Mouse (Mus musculus) kidney, adult 2 months (tissue): ENCODE measurements around the gene Zp3. TPM values are rescaled to one million over a fixed set of nuclear protein-coding genes. Genes with fewer than 3 reads are reported as not detected.

Experiments
- DNase-seq: peaks from one replicate; pipeline ENCODE4 v3.0.0; 2021
- H3K27ac ChIP-seq: fragments of 200-500 bp; 2 replicates; pipeline ENCODE4 v1.5.1; 2012; ENCODE audit warnings: low read depth, low read length, control low read depth, inconsistent platforms; ENCODE audit not compliant: insufficient read depth
- H3K27me3 ChIP-seq: fragments of 200-500 bp; replicated peaks from 2 replicates; pipeline ENCODE4 v1.6.1; 2012; ENCODE audit warnings: mild to moderate bottlenecking, moderate library complexity, low read length, inconsistent platforms; ENCODE audit not compliant: control insufficient read depth, insufficient read depth
- H3K36me3 ChIP-seq: fragments of 200-500 bp; 2 replicates; pipeline ENCODE4 v1.6.1; 2012; ENCODE audit warnings: mild to moderate bottlenecking, moderate library complexity, low read length, inconsistent platforms; ENCODE audit not compliant: control insufficient read depth, insufficient read depth
- H3K4me1 ChIP-seq: fragments of 200-500 bp; 2 replicates; pipeline ENCODE4 v1.6.1; 2011; ENCODE audit warnings: low read length; ENCODE audit not compliant: control insufficient read depth, insufficient read depth
- H3K4me3 ChIP-seq: fragments of 200-500 bp; 2 replicates; pipeline ENCODE4 v1.5.1; 2011; ENCODE audit warnings: mild to moderate bottlenecking, low read depth, low read length, control low read depth; ENCODE audit not compliant: insufficient read depth
- CTCF ChIP-seq: fragments of 200-500 bp; conservative IDR thresholded peaks from 2 replicates; pipeline ENCODE4 v1.5.1; 2011; ENCODE audit warnings: low read depth, mild to moderate bottlenecking, control low read depth, low read length, moderate library complexity, mixed read lengths; ENCODE audit not compliant: insufficient read depth, insufficient read length
- POLR2A ChIP-seq: fragments of 200-500 bp; IDR thresholded peaks from one replicate; pipeline ENCODE4 v1.6.1; 2011; ENCODE audit warnings: low read depth, low read length, control low read depth
- WGBS: fragments of 180-500 bp; shearing (Covaris S2); methylation state at CpG from one replicate; pipeline ENCODE4 v1.1.7; 2018; 5-methylcytosine and 5-hydroxymethylcytosine counted together
- polyA plus RNA-seq: library from polyadenylated mRNA; depleted of rRNA; stranded (reverse); fragments of >200 nt; gene quantifications from 2 replicates; pipeline ENCODE4 v1.2.3, GENCODE M21; 2012

The Zp3 gene
- polyA plus RNA-seq, 1 experiment = 0.08 TPM

GRCm38 (mm10) chr5:135935641-135936190 is 44.2 kb upstream of the Zp3 start:
- H3K27ac ChIP-seq = no peak overlapping the region; the same call in 1 of the 2 replicates
- H3K36me3 ChIP-seq = no peaks in the 10 kb centered on the region
- H3K4me3 ChIP-seq = no peak overlapping the region
- no peak for DNase-seq
- TF ChIP-seq POLR2A (no peak), CTCF (no peak)
- 80% methylated on average over 6 of the region's 6 CpGs for WGBS
- H3K27me3 ChIP-seq = no peaks in the 10 kb centered on the region
- peaks cover 5% of the 10 kb centered on the region; the same call in 1 of the 2 replicates for H3K4me1 ChIP-seq

- no peak for TF ChIP-seq POLR2A
- Histone ChIP-seq H3K4me3 (no peak overlapping the region), H3K27me3 (no peaks in the 10 kb centered on the region), H3K27ac (no peak overlapping the region), H3K4me1 (no peaks in the 10 kb centered on the region), H3K36me3 (no peaks in the 10 kb centered on the region)
- no peak for DNase-seq
- 37% methylated on average over 5 of the region's 5 CpGs for WGBS
Measured at GRCm38 (mm10) chr5:135940587-135940986, 39.3 kb upstream of the Zp3 start.

- no peak overlapping the region for H3K27ac ChIP-seq
- no peaks in the 10 kb centered on the region for H3K36me3 ChIP-seq
- no peak for TF ChIP-seq CTCF
- no peak for TF ChIP-seq POLR2A
- H3K4me3 ChIP-seq = no peak overlapping the region
- H3K4me1 ChIP-seq = no peaks in the 10 kb centered on the region
- H3K27me3 ChIP-seq = no peaks in the 10 kb centered on the region
- WGBS = 74% methylated on average over 6 of the region's 6 CpGs
- no peak for DNase-seq
Measured at GRCm38 (mm10) chr5:135942710-135943109, 37.2 kb upstream of the Zp3 start.

DNA sequence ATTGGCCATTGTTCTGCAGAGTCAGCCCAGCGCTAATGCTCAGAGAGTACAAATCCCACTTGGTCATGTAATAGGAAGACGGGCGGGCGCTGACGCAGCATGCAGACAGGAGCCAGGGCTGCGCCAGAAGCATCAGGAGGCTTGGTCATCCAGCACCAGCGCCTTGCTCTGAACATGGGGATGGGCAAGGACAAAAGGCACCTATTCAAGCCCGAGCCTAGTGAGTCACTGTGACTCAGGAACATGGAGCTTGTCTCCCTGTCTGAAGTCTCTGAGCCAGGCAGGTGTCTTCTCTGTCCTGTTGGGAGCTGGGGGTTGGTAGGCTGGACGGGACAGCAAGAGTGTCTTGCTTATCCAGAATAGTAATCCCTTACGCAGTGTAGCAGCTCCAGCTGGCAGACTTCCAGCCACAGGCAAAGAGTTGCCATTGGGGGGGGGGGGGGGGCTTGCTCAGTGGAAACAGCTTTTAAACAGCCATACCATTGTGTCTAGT is 33.9 kb upstream of the Zp3 start:
- Histone ChIP-seq H3K36me3 (no peaks in the 10 kb centered on the region), H3K27me3 (no peaks in the 10 kb centered on the region), H3K27ac (no peak overlapping the region), H3K4me3 (no peak overlapping the region), H3K4me1 (no peaks in the 10 kb centered on the region)
- TF ChIP-seq CTCF = no peak
- no peak for TF ChIP-seq POLR2A
- WGBS = 61% methylated on average over 10 of the region's 10 CpGs
- no peak for DNase-seq

- Histone ChIP-seq H3K27me3 (no peaks in the 10 kb centered on the region), H3K27ac (no peak overlapping the region), H3K4me1 (no peaks in the 10 kb centered on the region), H3K4me3 (no peak overlapping the region), H3K36me3 (no peaks in the 10 kb centered on the region)
- TF ChIP-seq POLR2A (no peak), CTCF (no peak)
- WGBS = 86% methylated on average over 5 of the region's 5 CpGs
- DNase-seq = no peak
Measured at GRCm38 (mm10) chr5:135946621-135947020, 33.3 kb upstream of the Zp3 start.

DNA sequence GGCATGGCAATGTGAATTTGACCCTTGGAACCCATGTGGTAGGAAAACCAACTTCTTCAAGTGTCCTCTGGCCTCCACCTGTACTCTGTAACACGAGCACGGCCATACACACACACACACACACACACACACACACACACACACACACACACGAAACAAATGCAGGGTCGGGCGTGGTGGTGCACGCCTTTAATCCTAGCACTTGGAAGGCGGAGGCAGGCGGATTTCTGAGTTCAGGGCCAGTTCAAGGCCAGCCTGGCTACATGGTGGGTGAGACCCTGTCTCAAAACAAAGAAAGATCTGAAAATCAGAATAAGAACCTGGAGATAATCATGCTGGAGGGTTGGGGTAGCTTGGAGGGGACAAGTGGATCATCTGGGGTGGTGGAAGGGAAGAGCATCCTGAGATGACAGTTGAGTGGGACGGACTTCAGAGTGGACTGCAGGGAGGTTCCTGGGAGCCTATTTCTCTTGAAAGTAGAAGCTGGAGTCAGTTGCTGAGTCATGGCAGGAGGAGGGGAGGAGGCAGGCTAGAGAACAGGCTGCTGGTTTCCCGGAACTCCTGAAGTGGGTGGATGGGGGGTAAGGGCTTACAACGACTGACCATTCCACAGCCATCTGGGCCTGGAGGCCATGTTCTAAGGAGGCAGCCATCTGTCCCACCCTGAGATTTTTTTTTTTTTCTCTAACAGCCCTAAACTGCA is 29.0 kb upstream of the Zp3 start:
- TF ChIP-seq CTCF (no peak), POLR2A (no peak)
- Histone ChIP-seq H3K4me1 (no peaks in the 10 kb centered on the region), H3K27ac (no peak overlapping the region), H3K27me3 (no peaks in the 10 kb centered on the region), H3K36me3 (no peaks in the 10 kb centered on the region), H3K4me3 (no peak overlapping the region)
- DNase-seq = no peak
- WGBS = 67% methylated on average over 11 of the region's 11 CpGs

- DNase-seq = no peak
- no peaks in the 10 kb centered on the region for H3K36me3 ChIP-seq
- H3K4me1 ChIP-seq = no peaks in the 10 kb centered on the region
- 92% methylated on average over 2 of the region's 2 CpGs for WGBS
- TF ChIP-seq CTCF (no peak), POLR2A (no peak)
- no peak overlapping the region for H3K4me3 ChIP-seq
- no peak overlapping the region for H3K27ac ChIP-seq
- no peaks in the 10 kb centered on the region for H3K27me3 ChIP-seq
Measured at GRCm38 (mm10) chr5:135951660-135952059, 28.2 kb upstream of the Zp3 start.
